Mouse (Mus musculus) midbrain, embryonic 12.5 days (tissue): Measurements from ENCODE around the gene Foxn1. TPM values are rescaled to one million over a fixed set of nuclear protein-coding genes. Genes with fewer than 3 reads are reported as not detected.
A peak's percentile ranks its signal among the peaks of the same experiment; 100 is the strongest.

Experiments used
- ATAC-seq: fragments of 200-750 bp; cut with Nextera tagmentation; 2 replicates; pipeline ENCODE4 v1.8.0; 2017; ENCODE audit warnings: low read depth, moderate TSS enrichment, moderate library complexity; ENCODE audit not compliant: low FRiP score
- H3K27ac ChIP-seq: fragments of 300-500 bp; sonication (generic); replicated peaks from 2 replicates; pipeline ENCODE4 v1.5.1; 2016; ENCODE audit warnings: mild to moderate bottlenecking
- H3K27me3 ChIP-seq: fragments of 300-500 bp; sonication (generic); 2 replicates; pipeline ENCODE4 v1.6.1; 2016; ENCODE audit warnings: mild to moderate bottlenecking
- H3K36me3 ChIP-seq: fragments of 300-500 bp; sonication (generic); 2 replicates; pipeline ENCODE4 v1.6.1; 2016
- H3K4me1 ChIP-seq: fragments of 300-500 bp; sonication (generic); 2 replicates; pipeline ENCODE4 v1.6.1; 2016
- H3K4me2 ChIP-seq: fragments of 300-500 bp; sonication (generic); replicated peaks from 2 replicates; pipeline ENCODE4 v1.6.1; 2016; ENCODE audit warnings: mild to moderate bottlenecking, moderate library complexity
- H3K4me3 ChIP-seq: fragments of 300-500 bp; sonication (generic); 2 replicates; pipeline ENCODE4 v1.5.1; 2016; ENCODE audit warnings: mild to moderate bottlenecking
- H3K9ac ChIP-seq: fragments of 300-500 bp; sonication (generic); replicated peaks from 2 replicates; pipeline ENCODE4 v1.6.1; 2016; ENCODE audit warnings: mild to moderate bottlenecking, moderate library complexity
- H3K9me3 ChIP-seq: fragments of 300-500 bp; sonication (generic); 2 replicates; pipeline ENCODE4 v1.6.1; 2016; ENCODE audit warnings: mild to moderate bottlenecking
- WGBS: fragments of 180-500 bp; shearing (Covaris S2); methylation state at CpG from one replicate; pipeline ENCODE4 v1.1.7; 2016; 5-methylcytosine and 5-hydroxymethylcytosine counted together
- polyA plus RNA-seq: library from polyadenylated mRNA; unstranded; fragments of >200 nt; fragmentation: Nextera tagmentation; extraction: Ambion mirVana; gene quantifications from 2 replicates; pipeline ENCODE4 v1.2.1, GENCODE M21; 2016

Gene Foxn1
- polyA plus RNA-seq, 1 experiment from 2014 or later, result not detected

DNA sequence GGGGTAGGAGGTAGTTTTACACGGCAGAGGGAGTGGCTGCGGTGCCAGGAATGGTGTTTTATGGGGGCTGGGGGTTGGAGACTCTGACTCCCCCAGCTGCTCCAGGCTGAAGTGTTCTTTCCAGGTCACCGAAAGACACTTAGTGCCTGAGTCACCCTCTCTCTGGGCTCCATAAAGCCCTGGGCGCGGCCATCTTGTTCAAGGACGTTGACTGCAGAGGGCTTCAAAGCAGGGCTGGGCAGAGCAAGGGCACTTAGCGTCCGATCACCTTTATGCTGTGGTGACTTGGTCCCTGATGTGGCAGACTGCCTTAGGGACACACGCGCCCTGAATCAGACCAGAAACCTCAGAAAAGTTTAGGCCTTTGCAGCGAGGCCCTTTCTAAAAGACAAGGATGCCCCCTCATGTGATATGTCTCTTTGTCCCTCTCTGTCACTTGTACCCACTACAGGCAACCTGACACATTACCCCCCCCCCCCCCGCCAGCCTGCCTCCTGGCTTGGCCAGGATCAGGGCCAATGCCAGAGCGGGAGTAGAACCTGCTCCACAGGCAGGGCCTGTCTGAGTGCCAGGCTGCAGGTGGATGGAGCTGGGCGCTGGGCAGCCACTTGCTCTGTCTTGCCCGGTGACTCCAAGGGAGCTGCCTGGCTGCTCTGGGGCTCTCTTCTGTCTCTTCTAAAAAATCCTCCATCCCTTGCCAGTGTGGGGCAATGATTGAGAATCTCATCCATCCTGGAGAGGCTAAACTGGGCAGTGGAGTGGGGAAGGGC lies 18.7 kb downstream of the Foxn1 start:
- no peaks in the 10 kb centered on the region for H3K27me3 ChIP-seq
- WGBS, result 90% methylated on average over 15 of the region's 15 CpGs
- no peak overlapping the region for H3K4me3 ChIP-seq
- no peak overlapping the region for H3K4me2 ChIP-seq
- H3K9me3 ChIP-seq, result no peaks in the 10 kb centered on the region
- H3K27ac ChIP-seq, result no peak overlapping the region
- no peak for ATAC-seq
- H3K9ac ChIP-seq, result no peak overlapping the region
- H3K4me1 ChIP-seq, result no peaks in the 10 kb centered on the region
- H3K36me3 ChIP-seq, result no peaks in the 10 kb centered on the region

DNA sequence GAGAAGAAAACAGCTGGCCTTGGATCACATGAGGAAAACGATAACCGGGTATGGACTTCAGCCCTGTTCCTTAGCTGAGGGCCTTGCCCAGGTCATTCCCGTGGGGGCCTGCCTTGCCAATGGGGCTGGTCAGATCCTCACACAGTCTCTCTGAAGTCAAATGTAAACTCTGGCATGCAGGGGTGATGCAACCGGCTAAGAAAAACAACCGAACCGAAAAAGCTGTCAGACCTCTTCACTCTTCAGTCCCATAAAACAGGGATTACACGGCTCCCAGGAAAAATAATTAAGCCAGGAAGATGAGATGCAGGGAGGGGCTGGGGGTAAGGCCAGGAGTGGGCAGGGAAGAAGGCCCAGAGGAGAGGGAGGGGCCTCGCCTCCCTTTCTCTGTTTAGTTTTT lies 22.3 kb downstream of the Foxn1 start:
- no peak for ATAC-seq
- no peaks in the 10 kb centered on the region for H3K4me1 ChIP-seq
- H3K27me3 ChIP-seq, result peaks cover 6% of the 10 kb centered on the region; the same call in 1 of the 2 replicates
- H3K27ac ChIP-seq, result no peak overlapping the region
- no peaks in the 10 kb centered on the region for H3K9me3 ChIP-seq
- no peak overlapping the region for H3K4me2 ChIP-seq
- 48% methylated on average over 8 of the region's 8 CpGs for WGBS
- no peaks in the 10 kb centered on the region for H3K36me3 ChIP-seq
- no peak overlapping the region for H3K9ac ChIP-seq
- no peak overlapping the region for H3K4me3 ChIP-seq

DNA sequence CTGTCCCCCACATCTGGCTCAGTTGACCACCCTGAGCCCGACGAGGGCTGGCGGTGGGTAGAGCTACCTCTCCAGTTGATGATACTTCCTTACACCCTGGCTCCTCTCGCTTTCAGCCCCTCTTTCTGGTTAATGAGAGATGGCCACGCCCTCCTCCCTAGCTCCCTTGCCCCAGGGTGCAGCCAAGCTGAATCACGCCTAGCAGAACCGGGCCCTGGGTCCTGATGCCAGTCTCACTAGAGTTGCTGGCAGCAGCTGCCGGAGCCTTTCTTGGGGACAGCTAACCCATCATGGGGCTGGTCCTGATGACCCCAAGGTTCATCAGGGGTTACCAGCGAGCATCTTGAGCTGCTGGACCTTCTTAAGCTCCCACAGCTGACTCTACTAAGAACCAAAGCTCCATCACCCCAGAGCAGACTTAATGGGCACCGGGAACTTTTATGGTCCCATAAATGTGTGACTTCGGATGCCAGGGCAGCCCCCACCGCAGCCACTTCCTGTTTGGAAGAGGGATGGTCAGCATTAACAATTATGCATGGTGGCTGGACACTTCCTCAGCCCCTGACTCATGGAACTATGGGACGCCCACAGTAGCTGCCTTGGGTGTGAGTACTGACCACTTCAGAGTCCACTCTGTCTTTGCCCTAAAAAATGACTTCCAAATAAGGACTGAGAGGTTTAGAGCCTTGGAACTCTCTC lies 22.9 kb downstream of the Foxn1 start:
- WGBS, result 79% methylated on average over 13 of the region's 13 CpGs
- ATAC-seq, result no peak

DNA sequence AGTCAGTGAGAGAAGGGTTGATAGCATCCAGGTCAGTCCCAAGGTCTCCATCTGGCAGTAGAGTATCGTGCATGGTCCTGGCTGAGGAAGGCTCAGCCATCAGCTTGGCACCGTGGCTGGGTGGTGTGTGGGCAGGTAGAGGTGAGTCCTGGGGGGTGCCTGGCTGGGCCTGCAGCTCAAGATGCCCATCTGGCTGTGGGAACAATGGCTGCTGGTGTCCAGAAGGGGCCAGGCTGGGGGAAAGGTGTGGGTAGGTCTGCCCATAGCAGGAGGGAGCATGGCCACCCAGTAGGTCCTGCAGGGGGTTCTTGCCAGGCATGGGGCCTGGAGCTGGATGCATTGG lies 25.6 kb downstream of the Foxn1 start:
- H3K4me3 ChIP-seq, result 0 out of 2 replicates have a peak overlapping the region, but pooled peaks have one; percentile 25

More for the DNA sequence above, 22.9 kb downstream of the Foxn1 start:
- Histone ChIP-seq H3K27ac (no peak overlapping the region), H3K4me2 (no peak overlapping the region), H3K9ac (no peak overlapping the region), H3K4me1 (no peaks in the 10 kb centered on the region), H3K27me3 (peaks cover 12% of the 10 kb centered on the region), H3K9me3 (no peaks in the 10 kb centered on the region), H3K36me3 (no peaks in the 10 kb centered on the region), H3K4me3 (no peak overlapping the region)

DNA sequence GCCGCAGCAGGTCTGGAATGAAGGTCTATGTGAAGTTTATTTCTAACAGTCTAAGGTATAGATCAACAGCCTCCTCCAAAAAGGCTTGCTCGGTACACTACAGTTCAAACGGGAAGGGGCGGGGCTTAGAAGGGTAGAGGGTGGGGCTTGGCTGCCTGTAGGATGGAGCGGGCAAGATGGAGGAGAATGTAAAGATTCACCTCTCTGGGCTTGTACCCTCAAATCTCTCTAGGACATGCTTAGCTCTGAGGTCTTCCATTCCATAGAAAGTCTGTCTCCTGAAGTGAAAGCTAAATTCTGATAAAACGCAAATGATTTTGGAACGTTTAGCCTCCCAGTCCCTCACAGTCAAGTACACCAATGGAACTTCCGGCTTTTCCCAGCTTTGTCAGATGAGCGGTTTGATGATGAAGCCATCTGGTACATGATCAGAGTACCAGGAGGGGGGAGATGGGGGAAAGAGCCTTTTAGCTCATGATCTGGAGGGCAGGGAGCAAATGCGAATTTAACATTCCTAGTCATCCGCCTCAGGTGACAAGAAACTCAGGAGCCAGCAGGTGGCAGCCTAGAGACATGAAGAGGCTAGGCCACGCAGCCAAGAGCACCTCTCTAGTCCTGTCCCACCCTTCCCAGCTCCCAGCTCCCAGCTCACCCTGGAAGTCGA lies 26.1 kb downstream of the Foxn1 start:
- ATAC-seq, result no peak
- no peaks in the 10 kb centered on the region for H3K36me3 ChIP-seq
- 11% methylated on average over 13 of the region's 13 CpGs for WGBS
- no peak overlapping the region for H3K27ac ChIP-seq
- no peaks in the 10 kb centered on the region for H3K9me3 ChIP-seq
- H3K4me2 ChIP-seq, result peak overlapping the region; percentile 44
- no peak overlapping the region; the same call in 1 of the 2 replicates for H3K9ac ChIP-seq
- H3K4me3 ChIP-seq, result peak overlapping the region; percentile 25
- no peaks in the 10 kb centered on the region for H3K4me1 ChIP-seq
- peaks cover 17% of the 10 kb centered on the region for H3K27me3 ChIP-seq

More for the DNA sequence above, 25.6 kb downstream of the Foxn1 start:
- H3K27ac ChIP-seq, result no peak overlapping the region
- peaks cover 17% of the 10 kb centered on the region for H3K27me3 ChIP-seq
- WGBS, result 60% methylated on average over 2 of the region's 2 CpGs
- no peaks in the 10 kb centered on the region for H3K9me3 ChIP-seq
- H3K36me3 ChIP-seq, result no peaks in the 10 kb centered on the region
- no peaks in the 10 kb centered on the region for H3K4me1 ChIP-seq
- ATAC-seq, result 0 out of 2 replicates have a peak, but pooled peaks have one; percentile 49
- 0 out of 2 replicates have a peak overlapping the region, but pooled peaks have one; percentile 44 for H3K4me2 ChIP-seq
- H3K9ac ChIP-seq, result no peak overlapping the region

DNA sequence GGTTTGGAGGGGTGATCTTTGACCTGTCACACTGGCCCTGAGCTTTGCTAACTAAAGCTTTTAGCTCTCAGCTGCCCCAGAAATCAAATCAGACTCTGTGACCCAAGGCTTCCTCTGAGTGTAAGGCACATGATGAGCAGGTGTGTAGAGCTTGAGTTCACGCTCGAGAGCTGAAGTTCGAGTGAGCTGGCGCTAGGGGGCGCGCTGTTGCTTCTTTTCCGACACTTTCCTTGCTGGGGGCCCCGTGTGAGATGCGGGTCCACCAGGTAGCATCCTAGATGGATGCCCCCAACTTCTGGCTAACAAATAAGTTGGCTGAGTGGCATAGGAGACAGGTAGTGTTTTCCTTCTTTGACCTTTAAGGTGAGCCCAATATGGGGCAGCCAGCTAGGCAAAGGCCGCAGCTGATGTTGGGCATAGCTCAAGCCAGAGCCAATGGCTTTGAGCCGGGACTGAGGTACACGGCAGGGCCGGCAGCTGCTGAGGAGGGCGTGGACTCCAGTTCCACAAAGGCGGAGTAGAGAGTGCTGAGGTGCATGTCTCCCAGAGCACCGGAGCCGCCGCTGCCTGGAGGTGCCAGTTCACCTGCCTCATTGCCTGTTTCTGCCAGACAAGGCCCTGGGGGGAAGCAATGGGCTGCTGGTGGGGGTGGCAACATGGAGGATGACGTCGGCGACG lies 27.9 kb downstream of the Foxn1 start:
- ATAC-seq, result no peak
- no peak overlapping the region for H3K9ac ChIP-seq
- H3K4me2 ChIP-seq, result no peak overlapping the region
- no peaks in the 10 kb centered on the region for H3K9me3 ChIP-seq
- no peaks in the 10 kb centered on the region for H3K4me1 ChIP-seq
- no peak overlapping the region for H3K4me3 ChIP-seq
- 12% methylated on average over 22 of the region's 22 CpGs for WGBS
- peaks cover 17% of the 10 kb centered on the region for H3K27me3 ChIP-seq
- no peaks in the 10 kb centered on the region for H3K36me3 ChIP-seq
- H3K27ac ChIP-seq, result no peak overlapping the region

DNA sequence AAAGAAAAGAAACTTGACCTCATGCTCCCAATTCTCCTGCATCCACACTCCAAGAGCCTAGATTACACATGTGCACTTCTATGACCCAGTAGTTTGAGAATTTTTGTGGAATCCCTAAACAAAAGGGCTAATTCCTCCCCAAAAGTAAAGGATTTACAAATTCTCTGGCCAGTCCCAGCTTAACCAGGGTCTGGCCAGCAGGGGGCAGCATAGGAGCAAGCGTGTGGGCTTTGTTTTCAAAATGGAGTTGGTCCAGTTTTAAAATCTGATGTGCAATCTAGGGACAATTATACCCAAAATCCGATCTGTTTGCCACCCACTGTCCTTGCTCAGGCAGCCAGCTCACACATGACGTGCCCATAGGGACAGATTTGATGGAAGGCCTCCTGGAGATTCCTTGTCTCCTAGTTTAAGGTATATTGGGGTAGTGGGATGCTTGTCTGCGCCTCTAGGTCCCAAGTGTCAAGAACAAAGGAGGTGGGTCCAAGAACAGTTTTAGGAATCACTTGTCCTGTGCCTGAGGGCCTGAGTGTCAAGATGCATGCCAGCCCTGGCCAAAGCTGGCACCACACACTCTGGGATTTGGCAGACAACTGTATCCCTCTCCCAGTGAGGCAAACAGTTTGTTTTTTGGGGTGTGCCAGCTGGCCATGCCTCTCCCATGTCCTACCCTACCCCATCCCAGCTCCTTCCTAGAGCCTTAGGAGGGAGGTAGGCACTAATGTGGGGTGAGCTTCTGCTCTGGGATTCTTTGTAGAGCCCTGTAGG lies 30.7 kb downstream of the Foxn1 start:
- Histone ChIP-seq H3K4me2 (no peak overlapping the region), H3K27me3 (peaks cover 17% of the 10 kb centered on the region), H3K4me1 (no peaks in the 10 kb centered on the region), H3K4me3 (no peak overlapping the region), H3K9me3 (no peaks in the 10 kb centered on the region), H3K9ac (no peak overlapping the region), H3K27ac (no peak overlapping the region), H3K36me3 (no peaks in the 10 kb centered on the region)
- ATAC-seq, result no peak
- 31% methylated on average over 4 of the region's 4 CpGs for WGBS

DNA sequence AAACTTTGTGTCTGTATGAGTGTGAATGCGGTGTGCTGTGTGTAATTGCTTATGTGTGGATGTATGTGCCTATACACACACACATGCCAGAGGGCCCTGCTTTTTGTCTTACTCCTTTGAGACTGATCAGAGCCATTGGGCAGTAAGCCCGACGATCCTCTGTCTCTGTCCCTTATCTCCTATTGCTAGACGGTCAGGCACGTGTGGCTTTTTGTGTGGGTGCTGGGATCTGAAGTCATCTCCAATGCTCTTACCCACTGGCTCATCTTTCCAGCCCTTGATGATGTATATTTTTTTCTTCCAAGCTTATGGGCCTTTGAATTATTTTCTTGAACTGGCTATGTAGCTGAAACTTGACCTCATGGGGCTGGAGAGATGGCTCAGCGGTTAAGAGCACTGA lies 31.5 kb downstream of the Foxn1 start:
- Histone ChIP-seq H3K4me2 (no peak overlapping the region), H3K4me3 (no peak overlapping the region), H3K9ac (no peak overlapping the region), H3K36me3 (no peaks in the 10 kb centered on the region), H3K9me3 (no peaks in the 10 kb centered on the region), H3K27me3 (peaks cover 17% of the 10 kb centered on the region), H3K4me1 (no peaks in the 10 kb centered on the region), H3K27ac (no peak overlapping the region)
- ATAC-seq, result no peak
- 85% methylated on average over 6 of the region's 6 CpGs for WGBS

DNA sequence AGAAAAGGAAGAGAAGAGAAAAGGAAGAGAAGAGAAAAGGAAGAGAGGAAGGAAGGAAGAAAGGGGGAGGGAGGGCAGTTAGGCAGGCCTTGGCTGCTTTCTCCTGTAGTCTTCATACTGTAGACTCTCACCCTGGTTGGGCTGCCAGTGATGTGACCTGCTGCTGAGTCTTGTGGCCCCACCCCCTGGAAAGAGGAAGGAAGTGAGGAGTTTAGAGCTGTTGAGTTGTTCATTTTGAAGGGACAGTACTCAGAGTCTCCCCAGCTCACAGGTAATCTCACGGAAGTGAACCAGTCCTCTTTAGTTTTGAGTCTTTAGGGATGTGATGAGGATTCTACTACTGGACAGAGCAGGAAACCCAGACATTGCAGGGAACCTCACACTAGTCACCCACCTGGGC lies 33.3 kb downstream of the Foxn1 start:
- Histone ChIP-seq H3K4me1 (no peaks in the 10 kb centered on the region), H3K4me2 (no peak overlapping the region), H3K4me3 (no peak overlapping the region), H3K9me3 (no peaks in the 10 kb centered on the region), H3K36me3 (peaks cover 11% of the 10 kb centered on the region), H3K27ac (no peak overlapping the region), H3K27me3 (0 out of 2 replicates have a peak, but pooled peaks cover 5% of the 10 kb centered on the region), H3K9ac (no peak overlapping the region)
- WGBS, result 88% methylated on average over 1 of the region's 1 CpGs
- no peak for ATAC-seq

DNA sequence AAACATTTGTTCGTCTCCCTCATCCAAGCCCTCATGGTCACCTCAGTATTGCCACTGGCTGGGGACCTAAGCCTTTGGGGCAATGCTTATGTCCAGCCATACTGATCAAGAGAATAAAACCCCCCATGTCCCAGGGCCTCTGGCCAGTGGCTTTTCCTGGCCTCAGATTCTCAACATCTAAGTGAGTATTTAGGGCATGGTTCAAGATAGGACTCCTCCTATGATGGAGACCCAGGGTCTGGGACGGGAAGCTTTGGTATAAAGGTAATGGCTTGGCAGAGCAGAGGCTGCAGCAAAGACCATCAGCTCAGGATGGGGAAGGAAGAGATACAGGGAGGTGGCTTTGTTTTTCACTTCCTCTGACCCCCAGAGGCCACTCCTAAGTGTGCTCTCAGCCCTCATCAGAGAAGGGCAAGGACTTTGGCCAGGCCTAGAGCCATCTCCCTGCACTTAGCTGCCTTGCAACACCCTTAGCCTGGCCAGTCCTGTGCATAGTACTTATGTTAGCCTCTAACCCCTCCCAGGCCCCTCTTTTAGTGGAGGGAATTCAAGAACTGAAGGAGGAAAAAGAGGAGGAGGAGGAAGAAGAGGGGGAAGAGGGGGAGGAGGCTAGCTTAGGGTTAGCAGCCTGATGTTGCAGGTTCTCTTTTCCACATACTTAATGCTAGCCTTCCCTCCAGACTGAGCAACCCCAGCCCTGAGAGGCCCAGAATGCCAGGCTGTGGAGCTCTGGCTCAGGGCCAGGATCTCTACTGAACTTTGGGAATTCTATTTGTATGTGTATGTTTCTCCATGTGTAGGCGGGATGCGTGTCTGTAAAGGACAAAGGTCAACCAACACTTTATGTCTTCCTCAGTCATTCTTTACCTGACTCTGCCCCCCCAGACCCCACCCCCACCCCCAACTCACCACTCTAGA lies 36.7 kb downstream of the Foxn1 start:
- Histone ChIP-seq H3K9ac (no peak overlapping the region), H3K4me1 (peaks cover 22% of the 10 kb centered on the region), H3K36me3 (peaks cover 17% of the 10 kb centered on the region), H3K9me3 (no peaks in the 10 kb centered on the region), H3K4me3 (no peak overlapping the region), H3K27me3 (no peaks in the 10 kb centered on the region), H3K27ac (no peak overlapping the region), H3K4me2 (no peak overlapping the region)
- no peak for ATAC-seq
- WGBS, result 89% methylated on average over 4 of the region's 4 CpGs
